Mouse (Mus musculus): ENCODE data around the gene Flnb.

Gene Flnb

GRCm38 (mm10) chr14:7817770-7818462 lies at the start of gene Flnb:
Flnb (plus strand) TSS chr14:7817957.
- peak; percentile 98 for DNase-seq

GRCm38 (mm10) chr14:7773714-7774389 lies 43.9 kb upstream of the Flnb start:
- no peak for DNase-seq

- DNase-seq, result no peak
Observed at GRCm38 (mm10) chr14:7786073-7786472, 31.7 kb upstream of the Flnb start.

GRCm38 (mm10) chr14:7789266-7790030 lies 28.3 kb upstream of the Flnb start:
- no peak for DNase-seq

- DNase-seq, result no peak
Observed at GRCm38 (mm10) chr14:7791061-7791531, 26.7 kb upstream of the Flnb start.

- peak; percentile 43 to 55 for DNase-seq
Observed at GRCm38 (mm10) chr14:7791532-7792159, 26.1 kb upstream of the Flnb start, which contains the start of gene Gm26661. Gm26661 (plus strand) TSS chr14:7791587.

GRCm38 (mm10) chr14:7795961-7796360 lies 21.8 kb upstream of the Flnb start:
- DNase-seq, result no peak

GRCm38 (mm10) chr14:7800611-7801010 lies 17.1 kb upstream of the Flnb start:
- DNase-seq, result no peak

GRCm38 (mm10) chr14:7801831-7802230 lies 15.9 kb upstream of the Flnb start:
- DNase-seq, result peak; percentile 65 to 68

GRCm38 (mm10) chr14:7803874-7804557 lies 13.7 kb upstream of the Flnb start:
- DNase-seq, result peak; percentile 49 to 72

- no peak for DNase-seq
Observed at GRCm38 (mm10) chr14:7804558-7804905, 13.2 kb upstream of the Flnb start.

- DNase-seq, result no peak
Observed at GRCm38 (mm10) chr14:7807711-7808110, 10.0 kb upstream of the Flnb start.

GRCm38 (mm10) chr14:7808501-7808981 lies 9.2 kb upstream of the Flnb start:
- no peak for DNase-seq

GRCm38 (mm10) chr14:7809043-7809955 lies 8.5 kb upstream of the Flnb start:
- no peak for DNase-seq

GRCm38 (mm10) chr14:7818463-7819121 lies 835 bp downstream of the Flnb start:
- peak in 1 of 2 experiments; percentile 41 for DNase-seq

GRCm38 (mm10) chr14:7819446-7819845 lies 1.7 kb downstream of the Flnb start:
- DNase-seq, result no peak

- no peak for DNase-seq
Observed at GRCm38 (mm10) chr14:7821341-7821740, 3.6 kb downstream of the Flnb start.

GRCm38 (mm10) chr14:7822693-7823092 lies 4.9 kb downstream of the Flnb start:
- no peak for DNase-seq

GRCm38 (mm10) chr14:7824651-7825268 lies 7.0 kb downstream of the Flnb start:
- DNase-seq, result no peak

All from cerebellum, postnatal 36 days (tissue).